Mouse (Mus musculus): ENCODE measurements around the gene Xpnpep1.

The Xpnpep1 gene

DNA sequence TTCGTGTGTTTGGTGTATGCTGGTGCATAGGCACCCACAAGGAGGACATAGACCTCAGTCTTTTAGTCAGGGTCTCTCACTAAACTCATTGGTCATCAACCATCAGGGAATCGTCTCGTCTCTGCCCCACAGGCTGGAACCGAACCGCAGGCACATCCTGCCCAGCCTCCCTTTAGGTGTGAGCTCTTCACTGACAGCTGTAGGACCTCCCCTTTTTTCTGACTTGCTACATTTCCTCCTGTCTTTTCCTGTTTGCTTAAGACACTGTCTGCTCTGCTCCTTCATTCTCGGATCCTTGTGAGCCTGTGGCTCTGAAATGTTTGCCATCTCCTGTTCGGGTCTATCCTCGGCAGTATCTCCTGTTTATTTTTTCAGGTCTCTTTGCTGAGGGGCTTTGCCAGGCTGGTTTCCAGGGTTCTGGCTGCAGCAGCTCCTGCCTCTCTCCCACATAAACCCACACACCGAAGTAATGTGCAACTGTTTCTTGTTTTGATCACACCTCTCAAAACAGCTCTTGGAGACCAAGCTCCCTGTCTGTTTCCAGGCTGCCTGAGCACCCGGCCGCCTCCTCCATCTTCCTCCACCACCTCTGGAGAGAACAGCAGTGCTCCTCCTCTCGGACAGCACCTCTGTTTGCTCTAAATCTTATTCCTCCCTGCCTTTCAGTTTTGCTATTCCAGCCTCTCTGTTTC lies 60.8 kb downstream of the Xpnpep1 start:
- no peak for DNase-seq

- DNase-seq = peak; percentile 82
These were observed 64.3 kb downstream of the Xpnpep1 start for GRCm38 (mm10) chr19:52975564-52976185.

DNA sequence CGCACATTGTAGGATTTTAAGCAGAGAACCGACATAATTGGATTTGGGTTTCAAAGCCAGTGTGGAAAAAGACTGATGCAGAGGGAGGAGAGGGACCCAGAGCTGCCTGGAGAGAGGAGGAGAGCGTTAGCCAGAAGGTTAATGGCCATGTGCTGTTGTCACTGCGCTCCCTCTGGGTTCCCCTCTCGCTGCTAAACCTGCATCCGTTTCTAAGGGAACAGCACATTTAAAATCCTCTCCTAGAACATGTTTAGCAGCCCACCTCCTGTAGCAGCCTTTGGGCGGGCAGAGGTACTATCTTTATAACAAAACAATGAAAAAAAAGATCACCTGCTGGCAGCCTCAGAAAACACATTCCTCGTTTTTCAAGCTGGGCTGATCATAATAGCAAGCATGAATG lies 73.7 kb downstream of the Xpnpep1 start:
- DNase-seq = no peak

DNA sequence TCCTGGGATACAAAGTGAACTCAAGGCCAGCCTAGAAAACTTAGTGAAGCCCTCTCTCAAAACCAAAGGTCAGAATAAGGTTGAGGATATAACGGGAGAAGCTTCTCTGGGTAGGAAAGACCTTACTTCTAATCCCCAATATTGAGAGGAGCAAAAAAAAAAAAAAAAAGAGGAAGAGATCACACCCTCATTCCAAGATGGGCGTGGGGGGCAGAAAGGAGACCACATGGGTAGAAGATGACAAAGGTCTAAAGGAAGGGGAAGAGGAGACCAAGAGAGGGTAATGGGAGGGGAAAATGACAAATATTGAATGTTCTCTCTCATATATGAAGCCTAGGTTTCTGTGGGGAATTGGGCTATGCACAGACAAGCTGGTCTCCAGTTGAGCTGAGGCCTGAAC lies 77.3 kb downstream of the Xpnpep1 start:
- no peak for DNase-seq

GRCm38 (mm10) chr19:52922678-52923495 lies 117.1 kb downstream of the Xpnpep1 start:
- peak; percentile 60 for DNase-seq

DNA sequence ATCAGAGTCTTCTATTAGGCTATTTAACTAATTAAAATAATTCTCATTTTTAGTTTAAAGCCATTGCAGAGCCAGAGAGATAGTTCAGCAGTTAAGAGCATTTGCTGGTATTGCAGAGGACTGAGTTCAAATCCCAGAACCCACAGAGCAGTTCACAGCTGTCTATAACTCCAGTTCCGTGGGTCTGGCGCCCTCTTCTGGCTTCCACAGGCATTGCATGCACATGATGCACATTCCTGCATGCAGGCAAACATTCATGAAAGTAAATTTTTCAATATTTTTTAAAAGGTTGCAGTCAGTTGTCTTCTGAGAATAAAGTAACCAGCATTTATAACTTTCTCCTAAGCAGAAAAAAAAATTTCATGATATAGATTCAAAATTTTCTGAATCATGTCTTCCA lies 135.8 kb downstream of the Xpnpep1 start:
- DNase-seq = no peak

DNA sequence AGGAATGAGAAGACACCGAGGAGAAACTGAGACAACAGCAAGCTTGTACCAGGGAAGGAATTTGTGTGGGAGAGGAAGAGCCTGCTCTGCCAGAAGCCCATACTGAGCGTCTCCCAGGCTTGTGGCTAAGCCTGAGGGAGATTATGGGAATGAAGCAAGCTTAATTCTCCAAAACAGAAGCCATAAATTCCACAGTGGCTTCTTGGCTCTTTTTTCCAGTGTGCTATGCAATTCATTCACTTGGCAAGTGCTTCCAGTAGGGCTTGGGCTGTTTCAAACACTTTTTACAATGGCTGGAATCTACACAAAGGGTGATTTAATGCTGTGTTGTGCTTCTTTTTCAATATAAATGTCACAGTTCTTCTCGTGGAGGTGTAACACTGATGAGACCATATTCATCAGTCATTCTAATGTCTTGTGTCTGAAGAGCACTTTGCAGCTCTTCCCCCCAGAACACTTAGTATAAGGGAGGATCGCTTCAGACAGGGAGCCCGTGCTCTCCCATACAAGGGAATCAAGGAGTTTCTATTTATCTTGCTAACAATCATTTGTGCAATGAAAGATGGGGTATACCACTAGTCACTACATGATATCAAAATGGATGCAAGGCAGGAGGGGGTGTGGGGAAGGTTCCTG lies 148.1 kb downstream of the Xpnpep1 start:
- DNase-seq = no peak
